Mouse (Mus musculus) erythroblast, embryonic 14.5 days (primary cell): ENCODE results near the gene Nup210l.

Experiments
- GATA1 ChIP-seq: IDR thresholded peaks from 2 replicates; pipeline ENCODE4 v1.6.1; 2012; ENCODE audit warnings: low read length, inconsistent platforms, mixed read lengths
- TAL1 ChIP-seq: IDR thresholded peaks from 3 replicates; pipeline ENCODE4 v1.6.1; 2012; ENCODE audit warnings: low read length, inconsistent platforms, mixed read lengths

GRCm38 (mm10) chr3:90159757-90160156, 55.8 kb downstream of the Nup210l start:
- TF ChIP-seq GATA1 (no peak), TAL1 (no peak)
